Mouse (Mus musculus): ENCODE measurements at regions not wholly inside any gene's neighbourhood (a gene's known extent, or its start where the extent isn't known, plus 50 kb on each side); places are given as distances from the start of the nearest gene placed in this dataset.
"Not testable (repeated sequence)": the region's sequence is repeated elsewhere in the genome, so short reads cannot be mapped to it uniquely, and the experiment has no call there.

GRCm38 (mm10) chr6:31011407-31012020, 52.6 kb upstream of the Klf14 start:
- DNase-seq (ENCODE audit: low spot score): no peak
- no peak overlapping the region for H3K4me3 ChIP-seq
- no peaks in the 10 kb centered on the region for H3K36me3 ChIP-seq
- no peaks in the 10 kb centered on the region for H3K9me3 ChIP-seq (replicated peaks)
- no peaks in the 10 kb centered on the region; the same call in 1 of the 2 replicates for H3K4me1 ChIP-seq
- no peak overlapping the region for H3K27ac ChIP-seq
- 79% methylated on average over 4 of the region's 4 CpGs for WGBS
- no peaks in the 10 kb centered on the region for H3K27me3 ChIP-seq (ENCODE audit: low read depth, poor library complexity, severe bottlenecking)

- Histone ChIP-seq H3K4me1 (no peaks in the 10 kb centered on the region; the same call in 1 of the 2 replicates), H3K9me3 (replicated peaks) (no peaks in the 10 kb centered on the region), H3K27me3 (ENCODE audit: low read depth, poor library complexity, severe bottlenecking) (no peaks in the 10 kb centered on the region), H3K4me3 (no peak overlapping the region), H3K36me3 (no peaks in the 10 kb centered on the region), H3K27ac (no peak overlapping the region)
- WGBS: 80% methylated on average over 7 of the region's 7 CpGs
- no peak for DNase-seq (ENCODE audit: low spot score)
Measured at GRCm38 (mm10) chr6:31016566-31016965, 57.7 kb upstream of the Klf14 start.

- H3K4me1 ChIP-seq: no peaks in the 10 kb centered on the region
- no peaks in the 10 kb centered on the region for H3K9me3 ChIP-seq (replicated peaks)
- H3K4me3 ChIP-seq: no peak overlapping the region
- H3K36me3 ChIP-seq: no peaks in the 10 kb centered on the region
- no peak for DNase-seq (ENCODE audit: low spot score)
- WGBS: 86% methylated on average over 5 of the region's 5 CpGs
- H3K27me3 ChIP-seq (ENCODE audit: low read depth, poor library complexity, severe bottlenecking): no peaks in the 10 kb centered on the region
- no peak overlapping the region for H3K27ac ChIP-seq
Measured at GRCm38 (mm10) chr6:31021776-31022175, 62.9 kb upstream of the Klf14 start.

GRCm38 (mm10) chr6:31029777-31030176, 70.9 kb upstream of the Klf14 start:
- Histone ChIP-seq H3K4me1 (peaks cover 7% of the 10 kb centered on the region), H3K27ac (no peak overlapping the region), H3K4me3 (no peak overlapping the region), H3K27me3 (ENCODE audit: low read depth, poor library complexity, severe bottlenecking) (no peaks in the 10 kb centered on the region), H3K36me3 (no peaks in the 10 kb centered on the region), H3K9me3 (replicated peaks) (no peaks in the 10 kb centered on the region)
- no peak for DNase-seq (ENCODE audit: low spot score)
- 92% methylated on average over 9 of the region's 9 CpGs for WGBS

- peaks cover 7% of the 10 kb centered on the region for H3K4me1 ChIP-seq
- H3K4me3 ChIP-seq: no peak overlapping the region
- no peaks in the 10 kb centered on the region for H3K27me3 ChIP-seq (ENCODE audit: low read depth, poor library complexity, severe bottlenecking)
- WGBS: 90% methylated on average over 7 of the region's 7 CpGs
- no peaks in the 10 kb centered on the region for H3K9me3 ChIP-seq (replicated peaks)
- no peak overlapping the region for H3K27ac ChIP-seq
- no peaks in the 10 kb centered on the region for H3K36me3 ChIP-seq
- DNase-seq (ENCODE audit: low spot score): no peak
Measured at GRCm38 (mm10) chr6:31031022-31031421, 72.1 kb upstream of the Klf14 start.

GRCm38 (mm10) chr6:31032147-31032546, 73.3 kb upstream of the Klf14 start:
- H3K4me1 ChIP-seq: peaks cover 7% of the 10 kb centered on the region
- H3K36me3 ChIP-seq: no peaks in the 10 kb centered on the region
- no peaks in the 10 kb centered on the region for H3K9me3 ChIP-seq (replicated peaks)
- H3K27ac ChIP-seq: no peak overlapping the region
- 74% methylated on average over 4 of the region's 4 CpGs for WGBS
- H3K4me3 ChIP-seq: no peak overlapping the region
- no peaks in the 10 kb centered on the region for H3K27me3 ChIP-seq (ENCODE audit: low read depth, poor library complexity, severe bottlenecking)
- DNase-seq (ENCODE audit: low spot score): no peak

- WGBS: 14% methylated on average over 12 of the region's 12 CpGs
- H3K27ac ChIP-seq: peak overlapping the region; percentile 79
Measured at GRCm38 (mm10) chr6:31032980-31033608, 74.2 kb upstream of the Klf14 start.

GRCm38 (mm10) chr6:31034796-31035195, 75.9 kb upstream of the Klf14 start:
- WGBS: 77% methylated on average over 10 of the region's 10 CpGs

More at GRCm38 (mm10) chr6:31032980-31033608, 74.2 kb upstream of the Klf14 start:
- Histone ChIP-seq H3K4me3 (no peak overlapping the region), H3K4me1 (peaks cover 14% of the 10 kb centered on the region), H3K36me3 (no peaks in the 10 kb centered on the region), H3K27me3 (ENCODE audit: low read depth, poor library complexity, severe bottlenecking) (no peaks in the 10 kb centered on the region), H3K9me3 (replicated peaks) (no peaks in the 10 kb centered on the region)
- peak; percentile 83 for DNase-seq (ENCODE audit: low spot score)

GRCm38 (mm10) chr6:31037801-31038395, 79.0 kb upstream of the Klf14 start:
- peak overlapping the region; percentile 59 for H3K27ac ChIP-seq
- H3K4me1 ChIP-seq: peaks cover 11% of the 10 kb centered on the region
- no peak for DNase-seq (ENCODE audit: low spot score)
- no peaks in the 10 kb centered on the region for H3K9me3 ChIP-seq (replicated peaks)
- H3K27me3 ChIP-seq (ENCODE audit: low read depth, poor library complexity, severe bottlenecking): no peaks in the 10 kb centered on the region
- WGBS: 81% methylated on average over 20 of the region's 20 CpGs
- no peaks in the 10 kb centered on the region for H3K36me3 ChIP-seq
- H3K4me3 ChIP-seq: no peak overlapping the region

More at GRCm38 (mm10) chr6:31034796-31035195, 75.9 kb upstream of the Klf14 start:
- no peak for DNase-seq (ENCODE audit: low spot score)
- Histone ChIP-seq H3K27ac (no peak overlapping the region), H3K9me3 (replicated peaks) (no peaks in the 10 kb centered on the region), H3K27me3 (ENCODE audit: low read depth, poor library complexity, severe bottlenecking) (no peaks in the 10 kb centered on the region), H3K4me3 (no peak overlapping the region), H3K4me1 (peaks cover 15% of the 10 kb centered on the region), H3K36me3 (no peaks in the 10 kb centered on the region)

- H3K36me3 ChIP-seq; DNase-seq (ENCODE audit: low spot score); H3K27me3 ChIP-seq (ENCODE audit: low read depth, poor library complexity, severe bottlenecking); H3K4me1 ChIP-seq; H3K9me3 ChIP-seq (replicated peaks); H3K27ac ChIP-seq; H3K4me3 ChIP-seq: not testable (repeated sequence)
- 2% methylated on average over 2 of the region's 2 CpGs for WGBS
Measured at GRCm38 (mm10) chr6:31038445-31038844, 79.6 kb upstream of the Klf14 start.

- H3K9me3 ChIP-seq (replicated peaks): no peaks in the 10 kb centered on the region
- H3K4me1 ChIP-seq: 0 out of 2 replicates have a peak, but pooled peaks cover 8% of the 10 kb centered on the region
- no peak overlapping the region for H3K27ac ChIP-seq
- no peaks in the 10 kb centered on the region for H3K27me3 ChIP-seq (ENCODE audit: low read depth, poor library complexity, severe bottlenecking)
- WGBS: 89% methylated on average over 6 of the region's 6 CpGs
- DNase-seq (ENCODE audit: low spot score): no peak
- H3K36me3 ChIP-seq: no peaks in the 10 kb centered on the region
- no peak overlapping the region for H3K4me3 ChIP-seq
Measured at GRCm38 (mm10) chr6:31039485-31039884, 80.6 kb upstream of the Klf14 start.

- Histone ChIP-seq H3K27me3 (ENCODE audit: low read depth, poor library complexity, severe bottlenecking) (no peaks in the 10 kb centered on the region), H3K4me3 (no peak overlapping the region), H3K36me3 (no peaks in the 10 kb centered on the region), H3K4me1 (0 out of 2 replicates have a peak, but pooled peaks cover 8% of the 10 kb centered on the region), H3K9me3 (replicated peaks) (no peaks in the 10 kb centered on the region), H3K27ac (no peak overlapping the region)
- 89% methylated on average over 6 of the region's 6 CpGs for WGBS
- DNase-seq (ENCODE audit: low spot score): no peak
Measured at GRCm38 (mm10) chr6:31040783-31041182, 81.9 kb upstream of the Klf14 start.

- H3K4me3 ChIP-seq: no peak overlapping the region
- no peaks in the 10 kb centered on the region for H3K4me1 ChIP-seq
- no peak overlapping the region for H3K27ac ChIP-seq
- no peaks in the 10 kb centered on the region for H3K27me3 ChIP-seq (ENCODE audit: low read depth, poor library complexity, severe bottlenecking)
- WGBS: 96% methylated on average over 4 of the region's 4 CpGs
- no peak for DNase-seq (ENCODE audit: low spot score)
- no peaks in the 10 kb centered on the region for H3K36me3 ChIP-seq
- no peaks in the 10 kb centered on the region for H3K9me3 ChIP-seq (replicated peaks)
Measured at GRCm38 (mm10) chr6:31043368-31043767, 84.5 kb upstream of the Klf14 start.

All from limb, embryonic 10.5 days (tissue).